Mouse (Mus musculus) left cerebral cortex, adult 18-20 months (tissue): Measurements from ENCODE around the gene Ppp6r3. TPM values are rescaled to one million over a fixed set of nuclear protein-coding genes. Genes with fewer than 3 reads are reported as not detected.

Source experiments
- DNase-seq, 2 experiments: peaks; one replicate each; pipeline ENCODE4 v3.0.0; 2021 to 2022; ENCODE audit warnings: low spot score in 2 of 2, mixed read lengths in 1 of 2
- total RNA-seq, 2 experiments: library from RNA; stranded (reverse); gene quantifications; 2 replicates each; pipeline ENCODE4 v1.2.3; 2021

The Ppp6r3 gene
- total RNA-seq, 2 experiments from 2014 or later, result 75.9 to 80.3 TPM

DNA sequence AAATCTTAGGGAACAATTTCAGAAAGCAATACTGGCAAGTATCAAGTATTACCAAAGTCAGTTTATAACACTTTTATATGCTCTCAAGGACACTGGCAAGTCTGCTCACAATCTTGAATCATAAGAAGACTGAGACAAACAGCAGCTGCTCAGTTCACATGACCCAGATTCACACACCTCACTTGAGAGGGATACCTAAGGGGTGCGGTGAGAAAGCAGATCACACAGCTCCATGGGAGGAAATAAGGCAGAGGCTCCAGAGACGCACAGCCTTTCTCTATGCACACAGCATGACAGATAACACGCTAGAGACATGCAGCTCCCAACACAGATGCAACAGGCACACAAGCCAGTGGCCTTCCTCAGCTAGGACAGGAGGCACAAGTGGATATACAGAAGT is 45.8 kb downstream of the Ppp6r3 start:
- peak in 1 of 2 experiments; percentile 17 for DNase-seq

DNA sequence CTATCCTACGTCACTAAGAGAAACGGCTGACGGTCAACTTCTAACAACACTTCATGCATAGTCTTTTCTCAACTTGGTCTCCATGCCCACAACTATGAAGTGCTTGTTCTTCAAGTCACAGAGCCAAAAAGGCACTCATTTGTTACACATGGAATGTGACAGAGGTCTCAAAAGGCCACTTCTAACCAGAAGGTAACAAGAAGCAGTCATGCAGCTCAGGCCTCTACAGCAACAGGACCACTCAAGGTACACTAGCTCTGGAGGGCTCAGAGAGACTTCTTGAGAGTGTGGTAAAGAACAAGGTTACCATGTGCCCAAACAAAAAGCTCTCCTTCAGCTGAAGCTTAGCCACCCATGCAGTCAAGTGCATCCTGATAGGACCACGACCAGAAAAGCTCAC is 46.9 kb downstream of the Ppp6r3 start:
- no peak for DNase-seq

DNA sequence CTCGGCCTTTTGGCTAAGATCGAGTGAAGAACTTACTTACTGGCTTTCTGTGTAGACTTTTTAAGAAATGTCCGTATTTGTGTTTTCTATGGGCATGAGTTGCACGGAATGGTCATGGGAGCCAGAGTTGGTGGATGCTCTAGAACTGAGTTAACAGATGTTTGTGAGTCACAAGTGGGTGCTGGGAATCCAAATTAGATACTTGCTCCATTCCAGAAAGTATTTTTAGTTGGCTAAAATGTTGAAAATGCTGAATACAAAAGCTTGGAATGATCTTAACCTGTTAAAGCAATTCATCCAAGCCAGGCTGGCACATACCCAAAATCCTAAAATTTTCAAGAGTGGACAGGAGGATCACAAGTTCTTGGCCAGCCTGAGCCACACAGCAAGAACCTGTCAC is 48.0 kb downstream of the Ppp6r3 start:
- DNase-seq, result peak; percentile 30 to 32

DNA sequence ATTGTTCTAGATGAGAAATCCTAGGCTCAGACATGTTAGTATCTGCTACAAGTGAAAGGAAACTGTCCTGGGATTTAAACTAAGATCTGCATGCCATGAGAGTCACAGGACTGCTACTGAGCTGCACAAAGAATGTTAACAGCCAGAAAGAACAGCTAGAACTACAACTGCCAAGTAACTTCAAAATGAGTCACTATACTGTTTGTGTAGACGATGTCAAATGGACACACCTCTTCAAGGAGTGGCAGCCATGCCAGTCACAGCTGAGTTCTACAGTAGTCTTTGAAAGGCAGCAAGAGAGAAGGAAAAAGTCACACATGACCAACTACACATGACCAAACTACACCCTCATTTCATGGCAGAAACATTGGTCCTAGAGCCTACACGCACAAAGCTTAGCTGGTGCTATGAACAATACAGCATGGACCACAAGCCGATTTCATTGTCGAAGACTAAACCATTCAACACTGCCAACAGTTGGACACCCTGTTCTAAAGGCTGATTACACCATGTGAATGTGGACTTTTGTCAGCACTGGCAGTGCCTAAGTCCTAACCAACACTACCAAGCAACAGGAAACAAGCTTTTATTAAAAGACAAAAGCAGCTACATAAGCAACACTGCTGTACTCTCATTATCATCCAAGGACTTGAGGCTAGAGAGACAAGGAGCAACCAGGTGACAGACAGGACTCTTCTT is 55.9 kb downstream of the Ppp6r3 start:
- no peak for DNase-seq

DNA sequence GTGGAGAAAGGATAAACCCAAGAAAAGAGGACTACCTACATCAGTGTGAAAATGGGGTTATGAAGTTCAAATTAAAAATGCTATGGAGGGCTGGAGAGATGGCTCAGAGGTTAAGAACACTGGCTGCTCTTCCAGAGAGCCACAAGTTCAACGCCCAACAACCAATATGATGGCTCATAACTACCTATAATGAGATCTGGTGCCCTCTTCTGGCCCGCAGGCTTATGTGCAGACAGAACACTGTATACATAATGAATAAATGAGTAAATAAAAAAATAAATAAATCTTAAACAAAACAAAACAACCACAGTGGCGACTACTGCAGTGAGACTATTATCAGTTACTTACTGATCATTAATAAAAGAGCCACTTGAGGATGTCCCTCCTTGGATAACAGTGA is 78.3 kb downstream of the Ppp6r3 start:
- no peak for DNase-seq

DNA sequence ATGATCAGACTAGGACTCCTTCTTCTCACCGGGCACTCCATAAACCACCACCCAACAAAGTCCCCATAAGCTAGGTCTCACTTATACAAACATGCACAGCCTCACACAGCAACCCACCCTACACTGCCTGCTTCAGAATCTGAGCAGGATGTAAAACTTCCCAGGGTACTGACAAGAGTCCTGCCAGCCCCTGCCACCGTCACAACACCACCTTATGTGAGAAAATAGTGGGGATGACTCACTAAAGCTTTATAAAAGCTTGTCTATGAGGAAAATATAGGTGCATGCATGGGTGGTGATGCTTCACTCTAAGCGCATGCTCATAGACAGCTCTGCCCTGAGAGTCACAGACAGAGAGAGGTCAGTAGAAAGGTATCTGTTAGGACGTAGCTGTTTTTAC is 85.7 kb downstream of the Ppp6r3 start:
- DNase-seq, result no peak

DNA sequence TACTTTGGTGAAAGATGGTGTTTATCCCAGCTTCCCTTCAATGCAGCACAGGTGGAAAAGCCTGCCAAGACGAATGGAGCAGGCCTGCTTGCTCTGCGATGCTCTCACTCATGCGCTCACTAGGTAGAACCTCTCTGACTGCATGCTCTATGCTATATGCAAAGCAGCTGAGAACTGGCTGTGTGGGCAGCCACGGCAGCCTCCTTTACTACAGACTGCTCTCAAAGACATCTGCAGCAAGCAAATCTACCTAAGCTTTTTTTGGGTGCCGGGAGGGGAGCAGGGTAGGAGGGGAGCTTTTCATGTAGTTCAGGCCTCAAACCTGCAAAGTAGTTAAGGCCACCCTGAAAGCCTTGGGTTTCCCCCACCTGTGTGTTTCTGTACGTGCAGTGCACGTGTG is 92.7 kb downstream of the Ppp6r3 start:
- DNase-seq, result peak; percentile 38 to 47

DNA sequence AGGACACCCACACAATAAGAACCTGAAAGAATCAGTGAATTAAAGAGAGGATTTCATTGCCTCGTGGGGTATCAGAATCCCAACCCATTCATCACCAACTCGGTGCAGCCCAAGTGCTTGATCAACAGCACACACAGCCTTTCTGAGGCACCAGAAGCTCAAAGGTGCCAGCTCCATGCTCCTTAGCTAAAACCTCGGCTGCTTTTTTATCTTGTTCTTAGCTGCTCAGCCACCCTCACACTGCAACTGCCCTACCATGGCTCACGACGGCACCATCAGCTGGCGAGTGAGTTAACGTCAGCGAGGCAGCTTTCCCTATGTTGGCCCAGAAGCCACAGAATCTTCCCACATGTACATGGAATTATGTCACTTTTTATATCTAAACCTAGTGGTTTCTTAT is 95.4 kb downstream of the Ppp6r3 start:
- peak; percentile 54 to 59 for DNase-seq

DNA sequence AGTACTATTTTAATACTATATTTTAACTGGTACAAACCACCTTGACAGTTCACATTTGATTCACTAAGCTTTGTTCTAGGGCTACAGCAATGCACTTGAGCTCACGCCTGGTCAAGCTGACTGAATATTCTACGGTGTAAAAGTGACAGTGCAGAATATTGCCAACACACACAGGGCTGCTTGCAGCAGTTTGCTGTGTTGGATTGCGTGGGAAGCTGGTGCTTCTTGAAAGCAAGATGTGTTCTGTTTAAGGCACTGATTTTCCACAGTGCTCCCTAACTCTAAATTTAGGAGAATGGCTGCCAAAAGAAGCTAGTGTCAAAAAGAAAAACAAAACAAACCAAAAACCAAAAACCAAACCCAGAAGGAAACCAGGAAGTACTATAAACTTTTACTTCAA is 98.6 kb downstream of the Ppp6r3 start:
- peak; percentile 31 to 61 for DNase-seq

DNA sequence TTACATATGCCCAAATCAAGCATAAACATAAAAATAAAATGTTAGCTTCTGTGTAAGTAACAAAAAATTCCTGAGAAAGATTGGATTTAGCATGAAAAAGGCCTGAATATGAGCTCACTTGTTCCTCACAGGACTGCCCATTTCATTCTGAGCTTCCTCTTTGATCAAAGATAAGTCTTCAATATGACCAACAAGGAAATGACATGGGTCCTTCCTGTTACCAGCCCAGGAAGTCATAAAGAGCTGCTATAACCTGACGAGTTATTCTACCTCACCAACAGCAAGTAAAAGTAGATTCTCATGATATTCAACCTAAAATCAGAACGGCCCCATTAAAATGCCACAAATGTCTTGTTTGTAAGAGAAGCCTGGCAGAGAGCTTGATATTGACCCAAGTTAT is 104.3 kb downstream of the Ppp6r3 start:
- DNase-seq, result no peak

DNA sequence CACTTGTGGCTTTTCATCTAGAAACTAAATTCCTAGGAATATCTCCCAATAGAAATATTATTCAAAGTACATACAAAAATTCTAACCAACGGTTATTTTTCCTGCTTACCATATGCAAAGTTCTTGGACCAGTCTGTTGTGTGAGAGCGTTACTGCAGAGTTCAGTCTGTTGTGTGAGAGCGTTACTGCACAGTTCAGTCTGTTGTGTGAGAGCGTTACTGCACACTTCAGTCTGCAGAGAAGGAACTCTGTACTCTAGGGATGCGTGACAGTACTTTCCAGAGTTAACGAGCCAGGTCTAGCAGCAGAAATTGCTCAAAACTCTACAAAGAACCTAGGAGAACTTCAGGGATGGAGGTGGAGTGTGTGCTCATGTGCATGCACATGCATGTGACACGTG is 108.0 kb downstream of the Ppp6r3 start:
- no peak for DNase-seq

DNA sequence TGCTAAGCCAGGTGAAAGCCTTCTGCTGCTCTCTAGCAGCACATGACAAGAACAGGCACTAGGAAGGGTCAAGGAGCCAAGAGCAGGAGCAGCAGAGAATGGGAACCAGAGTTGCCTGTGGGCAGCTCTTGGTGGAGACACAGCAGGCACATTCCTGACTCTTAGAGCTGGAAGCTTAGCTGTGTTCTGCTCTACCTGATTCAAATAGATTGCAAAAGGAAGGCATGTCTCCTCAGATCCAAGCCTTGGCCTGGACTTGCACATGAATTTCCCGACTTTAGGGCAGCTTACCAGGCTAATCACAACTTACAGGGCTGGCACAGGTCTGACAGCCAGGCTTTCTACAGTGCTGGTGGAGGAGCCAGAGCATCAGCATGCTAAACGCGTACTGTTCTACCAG is 115.6 kb downstream of the Ppp6r3 start:
- DNase-seq, result no peak

DNA sequence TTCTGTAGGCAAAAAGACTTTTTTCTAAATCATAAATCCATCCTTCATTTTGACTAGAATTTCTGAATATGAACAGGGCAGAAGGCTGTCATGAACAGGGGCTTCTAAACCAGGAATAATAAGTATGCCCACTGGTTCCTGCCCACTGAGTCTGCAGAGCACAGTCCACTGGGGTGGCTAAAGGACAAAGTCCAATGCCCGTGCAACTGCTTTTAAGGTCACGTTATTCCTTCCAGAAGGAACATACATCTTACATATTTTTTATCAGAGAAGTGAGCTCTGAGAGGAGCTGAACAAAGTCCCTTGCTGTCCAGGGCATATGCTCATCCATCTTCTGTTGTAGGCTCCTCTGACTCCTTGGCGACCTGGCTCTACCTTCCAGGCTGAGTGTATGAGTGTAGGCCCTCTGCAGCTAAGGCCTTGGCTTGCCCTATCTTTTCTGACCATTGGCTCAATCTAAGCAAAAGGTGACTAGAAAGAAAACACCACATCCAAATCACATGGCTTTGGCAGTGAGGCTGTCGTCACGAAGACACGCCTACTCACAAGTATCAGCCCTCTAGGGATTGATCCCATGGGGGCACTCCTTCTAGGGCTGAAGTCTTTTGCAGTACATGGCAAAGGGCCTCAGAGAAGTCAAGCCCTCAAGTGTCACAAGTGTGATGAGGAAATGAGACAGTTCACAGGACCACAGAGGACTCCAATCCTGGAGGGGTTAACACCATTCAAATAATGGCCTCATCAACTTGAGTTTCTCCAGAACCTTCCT is 117.0 kb downstream of the Ppp6r3 start:
- DNase-seq, result no peak

DNA sequence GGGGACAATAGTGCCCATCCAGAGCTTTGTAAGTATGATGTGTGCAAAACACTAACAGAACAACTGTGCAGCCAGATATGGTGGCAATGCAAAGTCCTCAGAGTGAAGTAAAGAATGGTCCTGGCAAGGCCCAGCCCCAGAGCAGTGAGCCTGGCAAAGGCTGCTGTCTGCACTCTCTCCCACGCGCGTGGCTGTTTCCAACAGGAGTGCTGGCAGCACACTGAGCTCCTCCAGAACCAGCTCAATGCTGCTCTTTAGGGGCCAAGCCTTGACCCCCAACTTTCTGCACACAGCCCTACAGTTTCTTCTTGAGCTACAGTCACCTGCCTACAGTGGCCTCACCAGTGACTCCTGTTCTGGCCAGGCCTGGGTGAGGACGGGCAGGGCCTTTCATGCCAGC is 117.8 kb downstream of the Ppp6r3 start:
- peak in 1 of 2 experiments; percentile 20 for DNase-seq

DNA sequence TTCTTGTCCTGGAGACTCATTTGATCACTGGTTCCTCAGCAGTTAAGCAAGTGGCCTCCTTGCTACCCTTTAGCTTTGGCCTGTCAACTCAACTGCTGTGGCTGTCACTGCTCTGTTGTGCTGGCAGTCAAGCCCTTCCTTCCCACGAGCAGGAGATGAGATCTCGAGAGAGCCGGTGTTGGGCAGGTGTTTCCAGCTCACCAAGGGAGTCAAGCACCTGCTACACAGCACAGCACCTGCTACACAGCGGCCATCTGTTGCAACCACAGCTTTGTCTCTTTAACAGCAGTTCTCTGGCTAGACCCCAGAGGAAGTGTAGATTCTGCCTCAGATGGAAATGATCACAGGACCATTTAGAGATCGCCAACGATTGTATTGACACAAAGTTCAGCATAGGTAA is 123.9 kb downstream of the Ppp6r3 start:
- peak in 1 of 2 experiments; percentile 10 for DNase-seq

DNA sequence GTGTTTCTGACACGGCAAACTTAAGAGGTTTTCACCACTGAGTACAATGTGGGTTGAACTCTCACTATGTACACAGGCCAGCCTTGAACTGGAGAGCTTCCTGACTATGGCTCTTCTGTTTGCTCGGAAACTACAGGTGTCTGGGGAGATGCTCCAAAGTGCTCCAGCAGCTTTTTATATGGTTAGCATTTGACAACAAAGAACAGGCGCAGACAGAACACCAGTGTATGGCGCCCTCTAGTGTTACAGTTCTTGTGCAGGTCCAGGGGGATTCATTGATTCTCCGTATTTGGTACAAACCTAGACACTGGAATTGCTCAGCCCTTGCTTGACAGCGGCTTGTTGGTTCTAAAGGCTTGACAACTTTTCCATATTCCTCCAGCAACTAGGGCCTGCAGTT is 124.4 kb downstream of the Ppp6r3 start:
- peak; percentile 74 to 75 for DNase-seq

DNA sequence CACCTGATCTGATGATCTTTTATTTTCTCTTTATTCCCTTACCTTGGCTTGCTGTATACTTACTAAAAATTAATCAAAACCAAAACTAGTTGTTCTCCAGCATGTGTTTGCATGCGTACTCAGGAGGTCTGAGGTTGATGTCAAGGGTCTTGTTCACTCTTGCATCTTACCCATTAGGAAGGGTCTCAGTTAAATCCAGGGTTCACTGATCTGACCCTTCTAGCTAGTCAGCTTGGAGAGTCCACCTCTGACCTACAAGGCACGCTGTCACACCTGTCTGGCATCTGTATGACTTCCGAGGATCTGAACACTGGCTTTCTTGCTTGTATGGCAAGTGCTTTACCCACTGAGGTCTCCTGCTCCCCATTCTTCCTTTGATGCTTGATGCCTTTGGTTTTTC is 124.8 kb downstream of the Ppp6r3 start:
- DNase-seq, result no peak

DNA sequence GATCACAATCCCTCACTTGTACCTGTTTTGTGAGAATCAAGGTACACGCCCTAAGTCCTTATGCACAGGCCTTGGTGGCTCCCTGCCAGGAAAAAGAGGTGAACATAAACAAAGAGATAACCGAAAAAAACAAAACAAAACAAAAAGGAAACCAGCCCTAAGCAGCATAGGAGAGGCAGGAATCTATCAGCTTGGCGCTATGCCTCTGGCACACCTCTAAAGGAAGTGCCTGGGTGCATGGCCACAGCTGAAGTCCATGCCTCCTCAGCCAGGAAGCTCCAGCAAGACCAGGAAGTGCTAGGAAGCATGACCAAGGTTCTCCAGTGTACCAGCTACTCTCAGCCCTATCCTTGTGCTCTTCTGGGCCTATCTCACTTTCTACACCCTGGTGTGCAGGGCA is 126.3 kb downstream of the Ppp6r3 start:
- DNase-seq, result no peak

DNA sequence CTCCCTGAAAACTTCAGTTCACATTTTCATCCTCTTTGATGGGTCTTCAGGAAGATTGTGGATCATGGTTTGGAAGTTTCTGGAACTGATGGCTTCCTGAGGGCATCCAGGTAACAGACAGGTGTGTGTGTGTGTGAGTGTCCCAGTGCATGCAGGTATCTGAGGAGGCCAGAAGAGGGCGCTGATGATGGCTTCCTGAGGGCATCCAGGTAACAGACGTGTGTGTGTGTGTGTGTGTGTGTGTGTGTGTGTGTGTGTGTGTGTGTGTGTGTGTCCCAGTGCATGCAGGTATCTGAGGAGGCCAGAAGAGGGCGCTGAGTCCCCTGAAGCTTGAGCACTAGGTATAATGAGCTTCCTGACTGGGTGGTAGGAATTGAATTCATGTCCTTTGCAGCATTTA is 128.2 kb downstream of the Ppp6r3 start:
- DNase-seq, result no peak

DNA sequence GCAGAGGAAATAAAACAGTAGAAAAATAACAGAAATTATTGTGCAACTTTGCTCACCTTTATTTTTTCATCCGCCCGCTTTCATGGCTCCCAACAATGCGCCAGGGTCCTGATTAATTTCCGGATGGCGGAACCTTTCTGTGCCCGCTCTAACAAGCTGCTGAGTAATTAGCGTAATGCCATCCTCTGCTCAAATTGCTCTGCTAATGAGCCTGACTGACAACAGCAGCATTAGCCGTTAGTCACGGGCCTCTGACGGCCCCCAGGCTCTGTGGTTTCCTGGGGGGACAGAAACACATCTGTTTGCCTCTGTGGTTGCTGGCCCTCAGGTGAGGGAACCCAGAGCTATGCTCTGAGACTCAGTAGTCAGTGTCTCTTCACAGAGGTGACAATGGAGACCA is 134.5 kb downstream of the Ppp6r3 start:
- no peak for DNase-seq

DNA sequence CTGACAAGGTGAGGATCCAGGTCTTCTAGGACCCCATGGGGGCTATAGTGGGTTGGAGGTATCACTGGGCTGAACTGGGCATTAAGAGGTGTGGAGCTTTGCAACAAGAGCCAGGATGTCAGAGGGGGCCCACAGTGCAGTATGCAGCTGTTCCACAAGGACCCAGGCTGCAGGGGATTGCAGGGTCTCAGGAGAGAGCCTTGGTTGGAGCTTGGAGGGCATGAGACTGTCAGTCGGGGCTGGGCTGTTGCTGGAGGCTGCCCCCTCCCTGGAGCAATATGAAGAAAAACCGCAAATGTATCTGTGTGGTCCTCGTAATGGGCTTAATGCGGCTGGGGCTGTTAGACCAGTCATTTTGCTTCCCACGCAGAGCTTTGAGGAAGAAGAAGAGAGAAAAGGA is 134.9 kb downstream of the Ppp6r3 start:
- DNase-seq, result no peak

DNA sequence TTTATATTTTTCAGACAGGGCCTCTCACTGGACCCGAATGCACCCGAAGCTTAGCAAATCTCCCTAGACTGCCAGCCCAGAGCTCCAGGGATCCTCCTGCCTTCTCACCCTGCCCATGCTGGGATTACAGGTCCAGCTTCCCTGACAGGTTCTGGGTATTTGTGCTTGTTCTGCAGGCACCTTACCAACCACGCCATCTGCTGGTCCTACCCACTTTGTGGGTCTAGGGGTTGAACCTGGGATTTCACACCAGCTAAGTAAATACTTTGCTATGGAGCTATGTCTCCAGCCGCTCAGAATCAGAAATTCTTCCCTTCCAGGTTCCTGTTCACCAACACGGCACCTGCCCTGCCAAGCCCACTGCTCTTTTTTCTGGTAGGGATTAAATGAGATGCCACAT is 137.6 kb downstream of the Ppp6r3 start:
- DNase-seq, result no peak

DNA sequence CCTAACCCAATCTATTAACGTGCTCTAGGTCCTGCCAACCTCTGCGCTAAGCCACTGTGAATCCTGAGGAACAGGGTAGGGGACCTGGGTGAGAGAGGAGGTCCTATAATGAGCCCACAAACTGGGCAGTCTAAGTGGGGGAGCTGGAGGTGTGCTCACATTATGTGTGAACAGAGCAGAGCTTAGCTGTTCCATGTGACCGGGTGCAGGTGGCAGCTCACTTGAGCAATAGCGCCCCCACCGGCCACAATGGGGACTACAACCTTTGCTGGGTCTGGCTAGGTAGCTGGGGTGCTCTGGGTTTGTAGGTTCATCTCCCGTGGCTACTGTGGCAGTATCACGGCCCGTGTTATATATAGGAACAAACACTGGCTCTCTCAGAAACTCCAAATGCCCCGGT is 138.7 kb downstream of the Ppp6r3 start:
- no peak for DNase-seq
